Mouse (Mus musculus): ENCODE measurements around the gene Ptpn21.

Gene Ptpn21

GRCm38 (mm10) chr12:98721030-98721429 is 16.2 kb downstream of the Ptpn21 start:
- DNase-seq (ENCODE audit: low spot score) = no peak

DNA sequence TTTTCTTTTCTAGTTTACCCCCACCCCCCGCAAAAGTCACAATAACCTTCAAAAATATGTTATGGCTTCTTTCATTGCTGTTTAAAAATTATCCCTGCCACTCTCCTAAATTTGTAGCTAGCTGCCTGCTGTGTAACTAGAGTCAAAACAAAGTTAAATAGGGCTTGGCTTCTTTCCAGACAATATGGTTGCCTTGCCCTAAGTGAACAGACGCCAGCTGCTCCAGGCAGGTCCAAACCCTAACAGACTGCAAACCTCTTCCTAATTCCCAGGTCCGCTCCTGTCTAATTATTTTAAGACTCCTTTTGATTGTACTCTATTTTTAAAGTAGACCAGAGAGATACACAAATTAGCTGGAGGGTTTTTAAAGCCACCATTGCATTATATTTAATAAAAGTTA is 16.6 kb downstream of the Ptpn21 start:
- no peak for DNase-seq (ENCODE audit: low spot score)

DNA sequence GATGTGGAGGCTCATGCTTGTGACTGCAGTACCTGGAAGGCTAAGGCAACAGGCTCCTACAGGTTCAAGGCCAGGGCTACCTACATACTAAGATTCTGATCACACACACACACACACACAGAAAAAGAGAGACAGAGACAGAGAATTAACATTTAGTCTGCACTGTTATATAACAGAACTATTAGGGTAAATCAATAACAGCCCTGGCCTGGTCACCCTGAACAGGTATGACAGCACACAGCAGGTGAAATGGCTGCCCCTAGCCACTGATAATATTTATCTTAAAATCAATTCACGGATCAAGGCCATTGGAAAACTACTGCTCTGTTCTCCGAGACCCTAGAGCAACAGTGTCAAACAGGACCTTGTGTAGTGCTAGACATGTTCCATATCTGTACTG is 21.1 kb downstream of the Ptpn21 start:
- DNase-seq (ENCODE audit: low spot score) = no peak

DNA sequence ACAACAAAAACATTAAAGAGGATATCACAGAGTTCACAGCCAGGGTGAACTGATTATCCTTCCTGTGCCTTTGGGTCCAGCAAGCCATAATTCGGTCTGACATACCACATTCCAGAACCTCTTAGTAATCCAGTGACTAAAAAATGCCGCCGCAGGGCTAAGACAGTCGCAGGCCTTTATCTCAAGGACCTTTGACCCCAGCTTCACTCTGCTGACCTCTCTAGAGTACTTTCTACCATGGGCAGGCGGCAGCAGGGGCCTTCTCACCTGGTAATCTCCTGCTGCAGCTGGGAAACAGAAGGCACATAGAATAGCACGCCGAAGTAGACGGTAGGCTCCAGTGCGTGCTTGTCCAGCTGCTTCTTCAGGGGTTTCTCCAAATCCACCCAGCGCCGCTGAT is 22.4 kb downstream of the Ptpn21 start:
- peak; percentile 77 for DNase-seq (ENCODE audit: low spot score)

- DNase-seq (ENCODE audit: low spot score) = peak; percentile 37
Observed at GRCm38 (mm10) chr12:98713621-98714103, 23.5 kb downstream of the Ptpn21 start.

GRCm38 (mm10) chr12:98712819-98713218 is 24.4 kb downstream of the Ptpn21 start:
- DNase-seq (ENCODE audit: low spot score) = no peak

- DNase-seq (ENCODE audit: low spot score) = no peak
Observed at GRCm38 (mm10) chr12:98703961-98704360, 33.2 kb downstream of the Ptpn21 start.

DNA sequence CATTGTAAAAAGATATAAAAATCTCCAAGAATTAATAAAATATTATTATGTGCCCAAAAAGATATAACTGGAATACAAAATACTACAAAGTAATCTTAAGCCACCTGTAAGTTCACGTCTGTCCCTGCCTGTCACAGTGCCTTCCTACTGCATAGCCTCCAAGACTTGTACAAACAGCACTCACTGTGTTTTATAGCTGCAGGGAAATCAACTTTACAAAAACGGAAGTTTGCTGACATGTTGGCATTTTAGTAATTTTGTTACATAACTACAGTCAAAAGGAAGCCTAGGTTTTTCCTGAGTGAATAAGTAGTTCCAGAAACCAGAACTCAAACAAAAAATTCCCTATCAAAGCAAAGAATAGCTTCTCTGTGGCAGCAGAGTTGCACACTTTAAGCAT is 33.7 kb downstream of the Ptpn21 start:
- DNase-seq (ENCODE audit: low spot score) = no peak

DNA sequence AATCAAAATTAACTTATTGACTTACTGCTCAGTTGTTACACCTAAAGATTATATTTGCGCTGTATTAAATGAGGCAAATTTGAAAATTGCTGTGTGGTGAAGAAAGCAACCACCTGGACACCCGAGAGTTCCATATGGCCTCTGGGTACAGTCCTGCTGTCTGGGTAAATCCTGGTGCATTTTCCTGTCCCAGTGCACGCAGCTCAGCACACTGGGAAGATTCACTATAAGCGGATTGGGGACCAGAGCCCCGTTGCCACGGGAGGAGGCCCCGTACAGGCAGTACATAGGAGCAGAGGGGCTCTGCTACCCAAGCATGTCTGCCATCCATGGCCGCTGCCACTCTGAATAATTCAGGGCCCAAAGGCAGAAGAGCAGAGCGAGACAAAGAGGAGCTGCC is 35.6 kb downstream of the Ptpn21 start:
- DNase-seq (ENCODE audit: low spot score) = no peak

- DNase-seq (ENCODE audit: low spot score) = no peak
Observed at GRCm38 (mm10) chr12:98697202-98697601, 40.0 kb downstream of the Ptpn21 start.

DNA sequence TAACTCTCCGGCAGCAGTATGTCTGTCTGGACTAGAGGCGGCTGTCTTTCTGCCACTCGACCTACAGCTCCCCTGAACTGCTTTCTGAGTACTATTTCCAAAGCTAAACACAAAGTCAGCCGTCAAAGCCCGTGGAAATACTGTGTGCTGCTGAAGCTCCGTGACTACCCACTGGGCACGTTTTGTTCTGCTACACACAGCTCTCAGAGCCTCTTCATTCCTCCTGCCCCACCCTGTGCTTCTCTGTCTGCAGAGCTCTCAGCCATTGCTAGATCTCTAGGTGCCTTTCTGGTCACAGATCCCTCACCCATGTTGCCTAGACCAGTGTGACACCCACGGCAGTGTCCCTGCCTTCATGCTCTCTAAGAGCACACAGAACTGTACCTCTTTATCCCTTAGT is 47.0 kb downstream of the Ptpn21 start:
- no peak for DNase-seq (ENCODE audit: low spot score)

DNA sequence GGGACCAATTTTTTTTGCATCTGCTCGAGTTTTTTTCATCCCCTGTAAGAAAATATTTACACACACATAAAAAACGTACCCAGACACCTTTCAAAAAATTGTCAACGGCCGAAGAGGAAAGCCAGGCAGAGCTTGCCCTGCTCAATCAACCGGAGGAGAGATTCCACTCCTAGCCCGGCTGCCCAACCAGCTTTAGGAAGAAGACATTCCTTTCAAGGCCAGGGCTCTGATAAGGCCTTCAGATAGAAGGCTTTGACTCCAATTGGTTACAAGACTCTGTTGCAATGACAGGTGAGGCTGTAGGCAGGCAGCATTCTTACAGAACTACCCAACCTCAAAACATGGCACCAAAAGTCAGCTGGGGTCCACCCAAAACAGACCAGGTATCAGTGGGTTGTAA is 53.6 kb downstream of the Ptpn21 start:
- DNase-seq (ENCODE audit: low spot score) = no peak

- DNase-seq (ENCODE audit: low spot score) = no peak
Observed at GRCm38 (mm10) chr12:98683171-98683570, 54.0 kb downstream of the Ptpn21 start.

DNA sequence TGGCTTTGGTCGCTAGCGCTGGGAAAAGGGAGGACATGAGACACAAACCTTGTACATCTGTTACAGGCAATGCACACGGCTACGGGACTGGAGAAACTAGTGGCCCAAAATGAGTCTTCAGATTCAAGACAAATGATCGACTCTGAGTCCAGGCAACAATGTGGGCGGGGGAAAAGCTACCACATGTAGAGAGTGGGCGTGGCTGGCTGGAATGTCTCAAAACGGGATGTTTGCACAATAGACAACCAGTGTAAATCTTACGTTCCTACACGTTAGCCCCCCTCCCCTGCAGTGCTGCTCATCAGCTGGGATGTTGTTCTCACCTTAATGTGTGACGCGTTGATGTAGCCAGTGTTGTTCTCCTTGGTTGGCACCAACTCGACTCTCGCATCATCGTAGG is 55.0 kb downstream of the Ptpn21 start:
- no peak for DNase-seq (ENCODE audit: low spot score)

GRCm38 (mm10) chr12:98679906-98680305 is 57.3 kb downstream of the Ptpn21 start:
- DNase-seq (ENCODE audit: low spot score) = no peak

- DNase-seq (ENCODE audit: low spot score) = peak; percentile 44
Observed at GRCm38 (mm10) chr12:98677336-98677735, 59.9 kb downstream of the Ptpn21 start.

GRCm38 (mm10) chr12:98676861-98677260 is 60.3 kb downstream of the Ptpn21 start:
- DNase-seq (ENCODE audit: low spot score) = no peak

DNA sequence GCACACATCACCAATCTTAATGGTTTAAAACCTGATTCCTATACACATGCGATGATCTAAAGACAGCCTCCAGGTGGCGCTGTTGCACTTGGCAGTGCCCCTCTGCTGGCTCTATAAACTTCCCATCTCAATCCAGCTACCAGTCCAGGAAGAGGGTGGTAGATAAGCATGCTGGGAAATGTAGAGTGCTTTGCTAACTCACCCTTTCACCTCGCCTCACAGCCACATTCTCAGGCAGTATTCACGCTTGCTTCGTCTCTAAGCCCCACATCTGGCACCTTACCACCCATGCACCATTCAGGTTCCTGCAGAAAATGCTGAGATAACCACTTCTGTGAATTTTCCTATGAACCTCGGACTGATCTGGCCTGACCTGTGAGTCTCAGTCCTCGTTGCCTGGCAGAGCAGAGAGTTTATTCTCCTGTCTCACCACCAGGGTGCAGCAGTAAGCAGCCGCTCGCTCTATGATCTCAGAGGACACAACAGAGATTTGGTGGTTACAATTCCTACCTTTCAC is 62.5 kb downstream of the Ptpn21 start:
- peak; percentile 87 for DNase-seq (ENCODE audit: low spot score)

DNA sequence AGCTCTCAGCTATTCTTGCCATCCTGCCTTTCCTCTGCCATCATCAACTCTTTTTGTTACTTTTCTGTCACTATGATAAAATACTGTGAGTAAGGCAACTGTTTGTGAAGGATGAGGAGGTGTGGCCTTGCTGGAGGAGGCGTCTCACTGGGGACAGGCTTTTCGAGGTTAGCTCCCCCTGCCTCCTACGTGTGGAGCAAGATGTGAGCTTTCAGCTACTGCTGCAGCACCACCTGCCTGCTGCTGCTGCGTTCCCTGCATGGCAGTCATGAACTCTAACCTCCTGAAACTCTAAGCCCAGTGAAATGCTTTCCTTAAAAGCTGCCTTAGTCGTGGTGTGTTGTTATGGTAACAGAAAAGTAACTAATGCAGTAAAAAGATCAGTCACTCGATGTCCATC is 63.3 kb downstream of the Ptpn21 start:
- no peak for DNase-seq (ENCODE audit: low spot score)

DNA sequence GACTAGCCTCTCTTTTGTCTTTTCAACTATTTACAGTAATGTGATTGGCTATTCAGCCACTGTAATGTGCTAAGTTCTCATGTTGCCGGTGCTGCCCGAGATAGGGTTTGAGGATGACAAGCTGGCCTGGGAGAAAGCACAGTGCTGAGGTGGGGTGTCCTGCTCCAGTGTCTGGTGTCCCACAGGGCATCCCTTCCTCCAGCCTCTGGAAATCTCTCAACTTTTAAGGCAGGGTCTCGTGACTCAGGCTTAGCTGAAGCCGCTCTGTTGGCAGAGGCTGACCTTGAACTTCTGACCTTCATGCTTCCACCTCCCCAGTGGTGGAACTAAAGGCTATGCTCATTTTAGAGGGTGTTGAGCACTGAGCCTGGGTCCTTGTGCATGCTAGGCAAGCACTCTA is 66.8 kb downstream of the Ptpn21 start:
- no peak for DNase-seq (ENCODE audit: low spot score)

DNA sequence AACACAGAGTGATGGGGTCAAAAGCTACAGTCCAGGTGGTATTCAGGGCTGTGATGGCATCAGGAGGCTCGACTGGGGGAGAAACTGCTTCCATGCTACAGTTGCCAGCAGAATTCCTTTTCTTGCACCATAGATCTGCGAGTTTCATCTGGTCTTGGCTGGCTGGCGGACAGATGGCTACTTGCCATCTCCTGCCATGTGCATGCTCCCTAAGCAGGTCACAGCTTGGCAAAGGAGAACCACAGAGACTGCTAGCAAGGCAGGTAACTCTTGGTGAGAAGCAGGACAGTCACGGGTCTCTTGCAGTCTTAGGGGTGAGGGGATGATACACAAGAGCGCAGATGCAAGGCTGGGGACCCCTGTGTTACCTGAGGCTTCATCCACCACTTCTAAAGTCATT is 67.3 kb downstream of the Ptpn21 start:
- no peak for DNase-seq (ENCODE audit: low spot score)

- no peak for DNase-seq (ENCODE audit: low spot score)
Observed at GRCm38 (mm10) chr12:98669086-98669485, 68.1 kb downstream of the Ptpn21 start.

DNA sequence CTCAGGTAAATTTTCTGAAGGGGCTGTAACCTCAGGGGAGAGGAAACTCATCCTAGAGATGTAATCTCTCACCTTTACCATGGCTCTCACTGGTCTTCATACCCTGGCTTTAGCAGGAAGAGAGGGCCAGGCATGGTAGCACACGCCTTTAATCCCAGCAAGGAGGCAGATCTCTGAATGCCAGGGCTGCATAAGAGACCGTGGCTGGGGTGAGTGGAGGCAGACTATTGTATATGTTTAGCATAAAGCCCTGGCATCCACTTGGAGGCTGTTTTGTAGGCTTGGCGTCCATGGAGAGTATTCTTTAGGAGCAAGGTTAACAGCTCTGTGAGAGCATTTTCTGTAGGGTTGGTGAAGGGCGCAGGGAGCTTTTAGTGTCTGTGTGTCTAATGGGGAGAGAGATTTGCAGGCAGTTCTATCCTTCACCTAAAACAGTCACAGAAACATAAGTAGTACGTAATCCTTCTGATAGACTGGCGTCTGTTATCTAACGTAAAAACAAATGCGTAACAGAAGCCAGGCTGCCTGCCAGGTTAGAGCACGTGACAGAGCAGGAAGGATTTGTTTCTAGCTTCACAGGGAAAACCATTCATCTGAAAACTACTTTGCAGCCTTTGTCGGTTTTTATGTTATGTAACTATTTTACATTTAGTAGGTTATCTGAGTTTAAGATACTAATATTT is 68.9 kb downstream of the Ptpn21 start:
- no peak for DNase-seq (ENCODE audit: low spot score)

- no peak for DNase-seq (ENCODE audit: low spot score)
Observed at GRCm38 (mm10) chr12:98662617-98663016, 74.6 kb downstream of the Ptpn21 start.

Measured in embryo, embryonic 10 days (tissue).